Mouse (Mus musculus) adrenal gland, adult 8-10 months (tissue): ENCODE results near the gene C1qtnf2. TPM values are rescaled to one million over a fixed set of nuclear protein-coding genes. Genes with fewer than 3 reads are reported as not detected.

Experiments
- DNase-seq: peaks from one replicate; pipeline ENCODE4 v3.0.0; 2022
- total RNA-seq, 4 experiments: library from RNA; stranded (reverse); gene quantifications; 2 replicates each; pipeline ENCODE4 v1.2.4; 2022

The C1qtnf2 gene
- total RNA-seq, 4 experiments from 2014 or later, result 9.5 to 14.6 (median 10.4) TPM

DNA sequence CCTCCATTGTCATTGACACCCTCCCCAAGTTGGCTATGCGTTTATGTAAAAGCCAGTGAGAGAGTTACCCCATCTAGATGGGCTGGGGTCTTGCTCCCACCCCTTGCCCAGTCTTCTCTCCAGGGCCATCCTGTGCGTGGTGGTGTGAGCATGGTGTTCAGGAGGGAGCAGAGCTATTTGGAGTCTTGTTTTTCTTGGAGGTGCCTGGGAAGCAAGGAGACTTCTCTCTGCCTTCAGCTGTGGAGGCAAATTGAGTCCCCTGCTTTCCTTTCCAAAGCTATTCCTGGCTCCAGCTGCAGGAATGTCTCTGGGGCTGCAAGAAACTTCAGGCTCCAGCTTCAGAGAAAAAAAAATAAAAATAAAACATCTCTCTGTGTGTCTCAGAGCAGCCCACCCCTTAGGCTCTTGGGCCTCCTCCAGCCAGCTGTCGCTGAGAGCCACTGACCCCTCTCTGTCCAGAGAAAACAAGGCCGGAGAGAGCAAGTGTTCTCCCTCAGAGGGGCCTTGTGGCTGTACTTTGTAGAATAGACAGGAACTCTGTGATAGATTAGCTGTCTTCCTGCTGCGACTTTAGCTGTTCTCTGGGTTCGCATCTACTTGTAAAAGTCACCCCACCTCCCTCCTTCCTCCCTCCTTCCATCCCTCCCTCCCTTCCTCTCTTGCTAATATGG lies 9.2 kb downstream of the C1qtnf2 start:
- no peak for DNase-seq

DNA sequence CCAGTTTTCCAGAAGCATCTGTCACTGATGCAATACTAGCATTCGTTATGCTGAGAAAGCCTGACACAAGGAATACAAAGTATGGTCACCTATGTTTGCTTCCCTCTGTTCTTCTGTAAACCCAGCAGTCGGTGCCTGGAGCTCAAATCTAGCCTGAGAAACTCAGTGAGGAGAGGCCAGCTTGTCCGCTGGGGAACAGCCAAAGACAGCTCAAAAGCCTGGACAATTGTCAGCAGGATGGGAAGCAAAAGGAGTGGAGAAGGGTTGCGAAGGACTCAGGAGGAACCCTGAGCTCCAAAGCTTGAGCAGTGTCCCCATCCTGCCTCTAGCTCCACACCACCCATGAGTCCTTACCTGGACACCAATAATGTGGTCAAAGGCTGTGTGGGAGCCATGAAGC lies 10.0 kb downstream of the C1qtnf2 start:
- DNase-seq, result no peak

DNA sequence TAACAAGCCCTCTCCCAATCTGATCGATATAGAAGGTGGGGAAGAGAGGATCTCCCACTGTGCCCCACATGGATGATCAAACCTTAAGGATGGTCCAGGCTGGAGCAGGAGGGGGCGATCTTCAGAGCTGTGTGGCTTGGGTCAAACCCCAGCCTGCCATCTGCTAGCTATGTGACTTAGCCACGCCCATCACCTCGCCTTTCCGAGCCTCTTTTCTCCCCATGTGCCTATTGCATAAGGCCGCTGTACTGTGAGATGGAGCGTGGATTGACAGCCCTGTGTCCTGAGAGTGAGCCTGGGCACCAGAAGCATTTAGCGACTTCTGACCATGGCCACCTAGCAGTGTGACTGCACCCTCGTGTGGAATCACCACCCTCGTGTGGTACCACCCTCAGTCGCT lies 10.6 kb downstream of the C1qtnf2 start:
- no peak for DNase-seq

DNA sequence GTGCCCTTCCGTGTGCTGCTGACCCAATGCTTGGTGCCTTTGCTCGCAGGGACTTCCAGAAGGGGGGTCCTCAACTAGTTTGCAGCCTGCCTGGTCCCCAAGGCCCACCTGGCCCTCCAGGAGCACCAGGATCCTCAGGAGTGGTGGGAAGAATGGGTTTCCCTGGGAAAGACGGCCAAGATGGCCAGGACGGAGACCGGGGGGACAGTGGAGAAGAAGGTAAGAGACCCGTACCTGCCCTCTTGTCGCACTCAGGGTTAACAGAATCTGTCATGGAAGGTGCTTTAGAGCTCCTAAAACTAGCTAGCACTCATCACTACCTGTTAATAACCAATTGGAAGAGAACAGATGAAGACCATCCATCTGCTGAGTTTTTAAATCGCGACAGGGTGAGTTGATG lies 11.8 kb downstream of the C1qtnf2 start:
- DNase-seq, result no peak

DNA sequence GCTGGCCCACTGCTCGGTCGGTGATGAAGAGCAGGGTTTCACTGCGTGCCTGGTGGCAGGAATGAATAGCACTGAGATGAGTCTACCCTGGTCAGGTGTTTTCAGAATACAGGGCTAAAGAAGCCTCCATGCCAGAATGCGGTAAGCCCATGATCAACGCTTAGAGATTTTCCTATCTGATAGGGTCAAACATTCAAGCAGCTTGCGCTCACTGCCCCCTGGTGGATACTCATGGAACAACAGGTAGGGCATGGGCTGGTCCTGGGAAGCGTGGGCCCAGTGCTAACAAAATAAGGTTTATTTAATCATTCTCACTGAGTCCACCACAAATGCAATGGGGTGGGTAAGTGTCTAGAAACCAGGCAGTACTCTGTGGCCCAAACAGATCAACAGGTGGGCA lies 18.6 kb downstream of the C1qtnf2 start:
- peak; percentile 36 for DNase-seq

DNA sequence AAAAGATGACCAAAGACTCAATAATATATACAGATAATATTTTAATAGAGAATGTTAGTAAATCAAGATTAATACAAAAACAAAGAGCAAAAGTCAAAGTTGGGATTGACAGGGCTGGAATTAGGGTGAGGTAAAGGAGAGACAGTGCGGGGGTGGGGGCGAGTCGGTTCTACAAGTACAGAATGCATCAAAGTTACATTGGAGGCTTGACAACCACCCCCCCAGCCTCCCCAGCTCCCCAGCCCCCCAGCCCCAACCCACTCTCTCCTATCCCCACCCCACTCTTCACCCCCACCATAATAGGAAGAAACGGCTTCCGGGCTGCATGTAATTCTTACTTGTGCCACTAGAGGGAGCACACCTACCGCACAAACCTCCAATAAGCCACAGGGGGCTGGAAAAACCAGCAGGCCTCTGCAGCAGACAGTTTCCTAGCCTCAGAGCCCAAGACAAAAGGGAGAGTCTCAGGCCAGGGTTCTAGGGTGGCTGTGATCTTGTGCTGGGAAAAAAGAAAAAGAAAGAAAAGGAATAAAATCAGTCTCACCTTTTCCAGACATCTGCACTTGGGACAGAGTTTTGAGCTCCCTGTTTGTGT lies 19.8 kb downstream of the C1qtnf2 start:
- DNase-seq, result no peak

DNA sequence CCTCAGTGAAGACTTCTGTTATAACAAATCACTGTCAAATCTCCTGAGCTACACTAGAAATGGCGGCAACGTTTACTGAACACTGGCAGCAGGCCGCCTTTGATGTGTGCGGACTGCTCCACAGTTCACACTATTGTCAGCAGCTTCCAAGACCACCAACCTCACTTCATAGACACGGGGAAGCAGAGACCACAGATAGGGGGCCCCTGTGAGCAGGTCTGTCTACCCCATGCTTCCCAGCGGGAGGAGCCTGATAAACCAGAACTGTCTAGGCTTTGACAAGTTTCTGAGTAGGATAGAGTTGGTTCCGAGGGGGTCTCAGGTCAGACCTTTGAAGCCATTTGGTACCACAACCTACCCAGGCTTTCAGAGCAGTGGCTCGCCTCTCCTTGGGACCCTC lies 21.0 kb downstream of the C1qtnf2 start:
- no peak for DNase-seq

DNA sequence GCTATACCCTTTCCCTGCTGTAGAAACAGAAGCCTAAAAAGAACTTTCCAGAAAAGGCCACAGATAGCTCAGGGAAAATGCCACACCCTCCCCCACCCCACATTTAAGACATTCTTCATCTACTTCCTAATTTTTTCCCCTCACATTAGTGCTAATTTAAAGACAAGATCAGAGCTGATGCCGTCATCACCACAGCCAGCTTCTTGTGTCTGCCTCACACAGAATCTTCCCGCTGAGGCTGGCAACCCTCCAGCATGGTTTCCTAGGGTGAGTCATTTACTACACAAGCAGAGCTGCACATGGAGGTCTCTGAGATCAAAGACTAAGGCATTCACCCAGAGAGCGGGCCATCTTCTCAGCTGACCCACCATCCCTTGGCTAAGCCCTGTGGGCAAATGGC lies 21.5 kb downstream of the C1qtnf2 start:
- peak; percentile 82 for DNase-seq

DNA sequence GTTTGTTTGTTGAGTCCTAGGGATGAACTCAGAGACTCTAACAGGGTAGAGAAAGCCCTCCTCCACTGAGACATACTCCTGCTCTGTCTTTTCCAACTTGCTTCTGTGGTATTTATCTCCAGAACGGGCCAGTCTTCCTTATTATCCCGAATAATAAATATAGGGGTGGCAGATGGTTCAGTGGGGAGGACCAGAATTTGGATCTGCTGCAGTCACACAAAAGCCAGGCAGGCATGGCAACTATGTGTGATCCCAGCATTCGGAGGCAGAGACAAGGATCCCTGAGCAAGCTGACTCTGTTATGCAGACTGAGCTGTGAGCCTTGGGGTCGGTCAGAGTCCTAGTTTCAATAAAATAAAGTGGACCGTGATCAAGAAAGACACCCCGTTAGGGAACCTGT lies 27.2 kb downstream of the C1qtnf2 start:
- DNase-seq, result no peak

DNA sequence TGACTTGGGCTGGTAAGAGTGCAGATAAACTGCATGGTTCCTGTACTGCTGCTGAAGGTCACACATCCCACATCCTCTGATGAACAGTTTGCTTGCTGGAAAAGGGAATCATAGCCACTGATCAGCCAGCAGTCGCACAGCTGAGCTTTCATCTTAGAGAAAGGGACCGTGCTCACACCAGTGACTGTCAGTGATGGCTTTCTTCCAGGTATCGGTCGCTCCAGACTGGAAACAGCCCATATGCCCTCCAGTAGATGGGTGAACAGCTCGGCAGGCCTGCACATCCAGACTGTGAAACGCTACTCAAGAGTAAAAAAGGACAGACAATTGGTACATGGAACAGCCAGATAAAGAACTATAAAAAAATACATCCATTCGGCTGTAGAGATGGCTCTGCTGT lies 31.1 kb downstream of the C1qtnf2 start:
- no peak for DNase-seq

DNA sequence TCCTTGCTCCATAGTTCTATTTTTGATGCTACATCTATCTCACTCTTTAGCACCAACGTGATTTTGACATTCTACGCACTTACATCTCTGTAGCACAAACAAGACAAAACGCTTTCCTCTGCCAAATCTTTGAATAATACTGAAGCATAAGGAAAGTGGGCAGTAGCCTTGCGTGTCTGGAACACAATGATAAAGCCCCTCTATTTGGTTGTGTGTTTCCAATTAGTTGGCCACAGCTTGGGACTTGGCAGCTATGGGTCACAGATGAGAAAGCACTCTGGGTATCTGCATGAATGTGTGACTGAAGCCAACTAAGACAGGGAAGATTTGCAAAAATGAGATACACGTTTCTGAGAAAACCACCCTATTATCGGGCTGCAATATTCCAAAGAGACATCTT lies 33.9 kb downstream of the C1qtnf2 start:
- no peak for DNase-seq

DNA sequence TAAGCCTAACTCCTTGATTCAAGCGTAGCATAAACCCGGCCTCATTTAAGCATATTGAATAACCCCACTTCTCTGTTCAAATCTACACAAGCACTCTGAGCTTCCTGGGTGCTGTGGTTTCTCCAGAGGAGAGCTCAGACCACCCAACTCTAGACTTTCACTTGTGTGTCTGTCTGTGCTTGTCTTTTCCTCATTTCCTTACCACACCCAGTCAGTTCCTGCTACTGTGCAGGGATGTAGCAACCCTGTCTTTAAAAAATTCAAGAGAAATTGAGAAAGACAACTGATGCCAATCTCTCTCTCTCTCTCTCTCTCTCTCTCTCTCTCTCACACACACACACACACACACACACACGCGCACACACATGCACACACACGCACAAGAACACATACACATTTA lies 35.8 kb downstream of the C1qtnf2 start:
- DNase-seq, result no peak

DNA sequence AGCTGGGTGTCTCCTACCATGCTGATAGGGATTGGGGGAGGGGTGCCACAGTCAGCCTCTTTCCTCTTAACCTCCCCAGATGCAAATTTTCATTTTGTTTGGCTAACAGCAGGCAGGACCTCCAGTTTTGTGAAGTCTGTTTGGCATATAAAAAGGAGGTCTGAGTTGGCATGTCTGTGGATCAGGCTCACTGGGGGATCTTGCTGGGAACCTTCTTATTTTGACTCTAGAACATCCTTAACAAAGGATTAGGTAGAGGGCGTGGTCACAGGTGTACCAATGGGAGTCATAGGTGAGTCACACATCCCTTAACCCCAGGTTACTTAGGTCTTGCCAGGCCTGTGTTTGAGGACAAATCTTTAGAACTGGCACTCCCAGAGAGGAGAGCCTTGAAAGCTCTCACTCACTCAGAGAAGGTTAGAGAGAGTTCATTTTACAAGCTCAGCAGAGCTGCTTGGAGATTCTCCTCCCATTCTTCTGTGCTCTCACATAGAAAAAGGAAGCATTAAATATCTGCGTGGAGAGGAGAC lies 38.6 kb downstream of the C1qtnf2 start:
- DNase-seq, result no peak

DNA sequence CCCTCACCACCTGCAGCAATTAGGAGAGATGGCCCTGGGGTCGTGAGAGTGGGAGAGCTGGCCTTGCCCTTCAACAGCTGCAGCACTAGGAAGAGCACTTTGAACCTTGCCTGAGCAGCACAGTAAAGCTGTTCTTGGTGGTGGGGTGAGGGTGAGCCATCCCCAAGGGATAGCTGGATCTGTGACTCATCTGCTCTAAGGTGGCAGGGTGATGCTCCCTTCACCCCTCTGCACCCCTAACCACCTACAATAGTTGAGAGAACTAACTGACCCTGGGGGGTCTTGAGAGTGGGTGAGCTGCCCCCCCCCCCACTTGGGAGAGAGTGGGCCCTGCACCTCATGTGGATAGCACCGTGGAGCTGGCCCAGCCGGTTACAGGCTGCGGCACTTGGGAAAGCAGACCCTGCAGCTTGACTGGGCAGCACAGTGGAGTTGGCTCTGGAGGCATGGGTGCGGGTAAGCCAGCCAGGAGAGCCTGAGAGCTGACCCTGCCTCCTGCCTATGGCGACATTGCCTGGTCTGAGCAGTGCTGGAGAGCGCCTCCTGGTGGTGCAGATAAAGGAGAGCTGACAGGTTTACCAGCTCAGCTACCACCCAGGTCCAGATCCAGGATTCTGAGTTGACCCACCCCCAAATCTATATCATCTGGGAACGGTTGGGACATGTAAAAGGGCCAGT lies 42.4 kb downstream of the C1qtnf2 start:
- DNase-seq, result no peak

DNA sequence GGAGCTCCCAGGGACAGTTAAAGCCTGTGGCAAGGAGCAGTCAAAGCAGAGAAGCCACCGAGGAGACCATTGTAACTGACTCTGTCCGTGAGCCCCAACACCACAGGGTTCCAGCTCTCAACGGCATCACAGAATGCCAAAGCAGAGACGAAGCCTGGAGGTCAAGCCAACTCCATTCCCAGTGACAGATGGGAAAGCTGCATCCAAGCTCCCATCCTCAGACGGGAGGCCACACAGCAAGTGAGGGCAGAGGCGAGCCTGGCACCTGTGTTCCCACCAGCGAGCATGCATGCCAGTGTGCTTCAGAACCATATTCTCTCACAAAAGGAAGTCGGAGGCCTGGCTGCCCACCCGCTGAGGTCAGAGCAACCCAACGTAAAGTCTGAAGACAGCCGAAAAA lies 43.6 kb downstream of the C1qtnf2 start:
- no peak for DNase-seq

DNA sequence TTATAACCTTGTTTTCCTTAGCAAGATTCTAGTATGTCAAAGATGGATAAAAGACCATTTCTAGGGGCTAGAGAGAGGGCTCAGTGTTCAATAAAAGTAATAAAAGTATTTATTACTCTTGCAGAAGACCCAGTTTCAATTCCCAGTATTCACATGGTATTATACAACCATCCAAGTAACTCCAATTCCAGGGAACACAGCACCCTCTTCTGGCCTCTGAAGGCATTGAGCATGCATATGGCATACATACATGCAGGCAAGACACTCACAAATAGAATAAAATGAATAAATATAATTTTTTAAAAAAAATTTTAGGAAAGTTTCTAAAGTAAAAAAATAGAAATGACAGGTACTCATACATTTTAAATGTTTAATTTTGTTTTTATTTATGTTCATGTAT lies 44.0 kb downstream of the C1qtnf2 start:
- no peak for DNase-seq

DNA sequence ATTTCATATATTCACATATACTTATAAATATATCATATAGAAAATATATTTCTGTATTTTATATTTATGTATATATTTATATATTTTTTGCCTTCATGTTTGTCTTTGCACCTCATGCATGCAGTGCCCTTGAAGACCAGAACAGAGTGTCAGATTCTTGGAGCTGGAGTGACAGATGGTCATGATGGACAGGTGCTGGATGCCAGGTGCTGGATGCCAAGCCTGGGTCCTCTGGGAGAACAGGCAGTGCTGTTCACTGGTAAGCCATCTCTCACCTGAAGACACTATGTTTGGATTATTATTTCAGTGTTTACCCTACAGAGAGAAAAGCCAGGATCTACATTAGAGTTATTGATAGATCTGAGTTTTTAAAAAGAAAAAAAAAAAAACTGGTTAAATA lies 44.7 kb downstream of the C1qtnf2 start:
- DNase-seq, result no peak

DNA sequence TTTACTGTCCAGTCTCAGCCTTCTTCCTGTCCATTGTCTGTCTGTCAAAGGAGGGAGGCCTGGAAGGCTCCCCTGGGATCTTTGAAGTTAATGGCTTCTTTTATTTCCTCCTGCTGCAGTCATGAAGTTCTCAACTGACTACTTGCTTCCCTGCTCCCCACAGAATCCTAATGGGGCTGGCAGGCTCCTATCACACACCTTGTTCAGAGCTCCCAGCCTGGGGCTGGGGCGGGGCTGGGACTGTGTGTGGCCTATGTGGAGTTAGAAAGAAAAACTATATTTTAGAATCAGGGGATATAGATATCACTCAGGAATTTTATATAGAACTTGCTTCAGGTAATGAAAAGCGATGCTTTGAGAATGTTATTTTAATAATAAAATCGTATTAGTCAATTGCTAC lies 46.4 kb downstream of the C1qtnf2 start:
- DNase-seq, result no peak

DNA sequence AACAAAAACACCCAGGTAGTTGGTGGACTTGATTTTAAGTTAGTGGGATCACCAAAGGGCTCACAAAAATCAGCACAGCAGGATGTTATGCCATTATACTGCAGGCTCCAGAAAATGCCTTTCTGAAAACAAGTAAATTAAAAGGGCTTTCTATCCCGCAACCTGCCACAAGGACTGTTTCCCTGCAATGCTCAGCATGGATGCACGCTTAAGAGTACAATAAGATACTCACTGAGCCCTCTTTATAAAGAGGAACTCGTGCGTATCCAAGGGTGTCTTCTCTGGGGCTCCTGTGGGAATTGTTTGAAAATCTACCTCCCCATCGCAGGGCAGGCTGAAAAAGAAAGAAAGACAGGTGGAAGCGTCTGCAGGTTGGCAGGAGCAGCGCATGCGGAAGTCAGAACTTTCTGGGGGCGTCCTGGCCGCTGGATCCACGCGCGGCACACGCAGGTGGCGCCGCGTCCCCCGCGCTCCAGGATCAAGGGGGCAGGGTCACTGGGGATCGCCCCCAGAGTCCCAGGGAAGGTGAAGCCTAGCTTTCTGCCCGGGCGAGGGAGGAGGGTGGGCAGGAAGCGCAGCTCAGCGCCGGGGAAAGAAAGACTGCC lies 54.1 kb downstream of the C1qtnf2 start:
- DNase-seq, result no peak

DNA sequence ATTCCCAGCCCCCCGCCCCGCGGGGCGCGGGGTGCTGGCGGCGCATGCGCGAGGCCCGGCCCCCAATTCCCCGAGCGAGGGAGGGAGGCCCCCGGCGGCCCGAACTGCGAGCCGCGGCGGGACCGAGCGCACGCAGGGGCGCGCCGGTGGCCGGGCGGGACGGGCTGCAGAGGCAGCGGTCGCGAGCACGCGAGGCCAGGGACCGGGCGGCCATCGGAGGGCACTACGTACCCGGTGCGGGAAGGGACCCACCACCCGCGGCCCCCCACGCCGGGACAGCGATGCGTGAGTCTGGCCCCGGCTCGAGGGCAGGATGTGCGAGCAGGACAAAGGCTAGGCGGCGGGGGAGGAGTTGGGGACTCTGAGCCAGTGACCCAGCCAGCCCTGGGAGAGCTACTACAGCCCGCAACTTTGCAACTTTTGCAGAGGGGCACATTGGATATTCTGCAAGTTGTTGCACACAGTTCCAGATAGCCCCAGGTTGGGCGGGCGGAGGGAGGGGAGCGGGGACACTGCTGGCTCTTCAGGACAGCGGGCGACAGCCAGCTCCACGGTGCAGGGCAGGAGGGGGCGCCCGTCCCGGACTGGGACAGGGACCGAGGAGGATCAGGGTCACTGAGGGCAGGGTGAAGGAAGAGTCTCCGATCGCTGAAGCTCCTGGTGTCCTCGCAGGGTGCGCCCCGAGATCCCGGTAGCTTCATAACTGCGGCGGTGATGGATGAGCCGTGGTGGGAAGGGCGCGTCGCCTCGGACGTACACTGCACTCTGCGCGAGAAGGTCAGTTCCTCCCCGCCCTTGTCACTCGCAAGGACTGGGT lies 54.8 kb downstream of the C1qtnf2 start, which contains the start of gene Ccnjl:
TSS of gene Ccnjl (plus strand) at position 102 of the 817 bp plus-strand sequence.
- DNase-seq, result peak; percentile 25

DNA sequence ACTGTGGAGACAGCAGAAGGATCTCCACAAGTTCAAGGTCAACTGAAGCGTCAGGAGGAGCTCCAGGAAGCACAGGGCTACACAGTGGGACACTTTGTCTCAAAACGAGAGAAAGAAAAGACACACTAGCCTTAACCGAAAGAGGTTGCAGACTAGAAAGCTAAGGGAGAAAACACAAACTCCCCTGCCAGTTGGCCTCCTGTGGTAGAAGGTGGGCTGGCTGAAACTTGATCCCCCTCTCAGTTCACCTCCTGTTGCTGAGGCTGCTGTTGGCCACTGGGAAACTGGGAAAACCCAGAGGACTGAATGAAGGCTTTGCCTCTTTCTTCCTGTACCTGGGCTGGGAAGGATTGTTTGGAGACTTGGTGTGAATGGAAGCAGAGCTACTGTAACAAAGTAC lies 56.0 kb downstream of the C1qtnf2 start:
- DNase-seq, result no peak

DNA sequence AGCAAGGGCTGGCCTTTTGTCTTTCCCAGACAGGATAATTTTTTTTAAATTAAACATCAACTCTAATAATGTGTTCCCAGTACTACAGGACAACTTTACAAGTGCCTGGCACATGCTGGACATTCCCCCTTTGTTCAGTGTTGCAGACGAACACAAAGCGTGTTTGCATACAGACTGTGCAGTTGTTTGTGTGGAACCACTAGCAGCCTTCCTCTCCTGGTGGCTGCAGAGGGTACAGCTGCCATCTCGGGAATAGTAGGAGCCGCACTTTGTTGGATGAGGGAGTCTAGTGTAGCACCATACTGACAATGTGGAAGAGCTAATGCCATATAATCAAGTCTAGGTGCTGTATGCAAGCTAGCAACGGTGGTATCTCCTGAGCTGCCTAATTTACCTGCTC lies 57.5 kb downstream of the C1qtnf2 start:
- DNase-seq, result no peak

DNA sequence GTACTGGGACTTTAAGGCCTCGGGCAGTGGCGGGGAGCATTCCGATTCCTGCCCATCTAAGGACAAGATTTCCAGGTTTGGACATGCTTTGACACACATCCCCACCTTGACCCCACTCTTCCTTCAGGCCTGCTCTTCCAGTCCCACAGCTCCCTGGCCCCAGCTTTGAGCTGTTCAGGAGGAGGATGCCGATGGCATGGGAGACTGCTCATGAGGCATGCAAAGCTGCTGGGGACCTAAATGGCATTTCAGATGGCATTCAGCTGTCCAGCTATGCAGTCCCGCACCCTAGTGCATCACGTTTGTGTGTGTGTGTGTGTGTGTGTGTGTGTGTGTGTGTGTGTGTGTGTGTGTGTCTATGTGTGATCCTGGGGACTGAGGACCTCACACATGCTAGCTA lies 63.0 kb downstream of the C1qtnf2 start:
- DNase-seq, result no peak
